Mouse (Mus musculus) embryo, embryonic 10 days (tissue): ENCODE results near the gene Nhlh2.

Source experiments
- DNase-seq: peaks from one replicate; pipeline ENCODE4 v3.0.0-alpha.2; 2015; ENCODE audit warnings: low spot score

Nhlh2 gene

DNA sequence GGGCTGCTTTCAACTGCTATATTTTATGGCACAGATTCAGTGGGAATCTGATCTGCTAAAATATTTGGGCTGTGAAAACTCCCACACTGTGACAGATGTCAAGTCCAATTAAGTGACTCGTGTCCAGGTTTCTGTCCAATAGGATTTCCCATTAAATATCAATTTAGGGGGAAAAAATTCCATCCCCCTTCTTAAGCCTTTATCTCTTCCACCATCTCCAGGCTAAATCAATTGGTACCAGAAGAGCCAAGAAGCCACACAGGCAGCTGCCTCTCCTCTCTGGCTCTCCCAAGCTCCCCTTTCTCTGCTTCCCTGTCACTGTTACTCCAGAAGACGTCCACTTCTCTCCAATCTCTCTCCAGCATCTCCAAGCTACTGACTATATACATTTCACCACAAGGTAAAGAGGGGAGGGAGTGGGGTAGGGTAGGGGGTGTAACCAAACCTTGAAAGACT lies at the start of gene Nhlh2:
TSS of gene Nhlh2 (plus strand) at position 151 of the 456 bp plus-strand sequence.
- no peak for DNase-seq

DNA sequence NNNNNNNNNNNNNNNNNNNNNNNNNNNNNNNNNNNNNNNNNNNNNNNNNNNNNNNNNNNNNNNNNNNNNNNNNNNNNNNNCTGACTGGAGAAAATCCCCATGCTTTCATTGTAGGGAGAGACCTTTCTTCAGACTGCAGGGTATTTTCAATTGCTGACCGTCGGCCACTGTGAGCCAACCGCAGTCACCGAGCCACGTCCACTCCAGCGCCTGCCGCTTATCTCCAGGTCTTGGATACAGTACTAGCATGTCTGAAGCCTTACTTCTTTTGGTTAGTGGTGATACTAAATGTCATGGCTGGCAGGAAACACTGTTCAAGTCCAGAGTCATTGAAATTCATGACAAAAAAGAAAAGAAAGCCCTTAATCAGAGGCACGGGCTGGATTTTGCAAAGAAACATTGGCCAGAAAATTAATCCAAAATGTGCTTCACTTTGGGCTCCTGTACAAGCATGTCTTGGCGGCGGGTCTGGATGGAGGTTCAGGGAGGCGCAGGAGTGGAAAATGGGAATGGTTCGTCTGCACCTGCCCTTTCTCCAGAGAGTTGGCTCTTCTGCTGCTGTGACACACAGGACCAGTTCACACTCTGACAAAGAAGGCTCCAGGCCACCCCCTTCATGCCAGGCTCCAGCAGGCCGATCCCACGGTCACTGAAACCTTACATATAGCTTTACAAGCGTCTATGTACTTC lies 48.6 kb upstream of the Nhlh2 start:
- DNase-seq = no peak

DNA sequence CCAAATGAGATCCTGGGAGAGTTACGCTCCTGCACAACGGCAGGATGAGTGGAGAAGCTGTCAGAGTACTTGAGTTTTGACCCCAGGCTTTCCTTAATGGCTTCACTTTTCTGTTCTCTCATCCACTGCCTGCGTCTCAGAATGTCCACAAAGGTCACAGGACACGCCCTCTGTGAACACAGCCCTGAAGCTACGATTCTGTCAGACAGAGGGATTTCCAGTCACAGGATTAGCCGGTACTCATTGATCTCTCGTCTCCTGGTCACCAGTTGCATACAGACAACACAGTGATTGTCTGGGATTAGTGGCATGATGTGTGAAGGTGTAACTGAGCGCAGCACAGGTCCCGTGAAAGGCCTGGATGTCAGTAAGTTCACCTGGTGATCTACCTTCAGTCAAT lies 46.4 kb upstream of the Nhlh2 start:
- DNase-seq = peak; percentile 83

DNA sequence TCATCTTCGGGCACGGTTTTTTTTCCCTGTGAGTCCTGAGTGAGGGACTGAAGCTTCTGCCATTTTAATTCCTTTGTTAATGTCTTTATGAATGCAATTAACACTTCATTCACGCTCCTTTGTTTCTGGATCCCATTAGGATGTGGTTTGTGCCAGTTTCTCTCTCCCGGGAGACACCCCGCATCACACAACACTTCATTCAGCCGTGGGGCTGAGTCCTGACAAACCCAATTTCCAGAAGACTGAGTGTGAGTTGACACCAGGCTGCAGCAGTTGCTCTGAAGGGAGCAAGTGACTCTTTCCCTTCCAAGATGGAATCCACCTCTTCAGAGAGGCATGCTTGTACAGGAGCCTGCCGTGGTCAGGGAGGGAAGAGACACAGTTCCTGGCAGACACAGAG lies 45.5 kb upstream of the Nhlh2 start:
- no peak for DNase-seq

DNA sequence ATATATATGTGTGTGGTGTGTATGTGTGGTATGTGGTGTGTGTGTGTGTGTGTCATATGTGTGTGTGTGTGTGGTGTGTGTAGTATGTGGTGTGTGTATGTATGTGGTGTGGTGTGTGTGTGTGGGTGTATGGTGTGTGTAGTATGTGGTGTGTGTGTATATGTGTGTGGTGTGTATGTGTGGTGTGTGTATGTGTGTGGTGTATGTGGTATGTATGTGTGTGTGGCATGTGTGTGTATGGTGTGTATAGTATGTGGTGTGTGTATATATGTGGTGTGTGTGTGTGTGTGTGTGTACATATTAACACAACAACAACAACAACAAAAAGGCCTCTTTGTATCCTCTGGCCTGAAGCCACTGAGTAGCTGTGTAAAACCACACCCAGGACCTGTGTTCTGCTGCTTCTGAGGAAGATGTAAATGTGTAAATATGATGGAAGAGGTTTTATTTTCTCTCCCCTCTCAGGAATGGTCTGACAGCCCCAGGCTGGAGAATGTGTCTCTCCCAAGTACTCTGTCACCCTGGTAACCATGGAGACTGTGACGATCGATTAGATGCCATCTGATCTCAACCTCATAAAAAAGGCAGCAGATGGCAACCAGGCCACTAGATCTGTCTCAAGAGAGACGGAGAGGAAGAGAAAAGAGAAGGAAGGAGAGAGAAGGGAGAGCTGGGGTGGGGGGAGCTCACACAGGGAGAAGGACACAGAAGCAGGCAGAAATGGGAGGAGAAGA lies 42.9 kb upstream of the Nhlh2 start:
- DNase-seq = peak; percentile 78

DNA sequence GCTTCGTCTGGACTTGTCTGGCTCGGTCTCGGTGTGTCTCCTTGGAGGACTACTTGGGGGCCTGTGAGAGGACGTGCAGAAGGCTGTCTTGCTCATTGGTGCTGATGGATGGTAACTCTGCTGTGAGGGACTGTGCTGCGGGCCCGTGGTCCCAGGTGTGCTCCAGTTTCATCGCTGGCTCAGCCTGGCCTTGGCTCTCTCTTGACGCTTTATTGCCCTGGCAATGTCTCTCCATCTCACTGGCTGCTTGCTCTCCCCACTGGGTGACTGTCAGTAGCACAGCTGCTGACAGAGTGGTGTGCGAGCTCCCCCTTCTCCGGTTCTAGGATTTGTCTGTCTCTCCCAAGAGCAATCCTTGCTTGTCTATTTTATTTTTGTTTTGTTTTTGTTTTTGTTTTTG lies 34.5 kb upstream of the Nhlh2 start:
- DNase-seq = no peak

DNA sequence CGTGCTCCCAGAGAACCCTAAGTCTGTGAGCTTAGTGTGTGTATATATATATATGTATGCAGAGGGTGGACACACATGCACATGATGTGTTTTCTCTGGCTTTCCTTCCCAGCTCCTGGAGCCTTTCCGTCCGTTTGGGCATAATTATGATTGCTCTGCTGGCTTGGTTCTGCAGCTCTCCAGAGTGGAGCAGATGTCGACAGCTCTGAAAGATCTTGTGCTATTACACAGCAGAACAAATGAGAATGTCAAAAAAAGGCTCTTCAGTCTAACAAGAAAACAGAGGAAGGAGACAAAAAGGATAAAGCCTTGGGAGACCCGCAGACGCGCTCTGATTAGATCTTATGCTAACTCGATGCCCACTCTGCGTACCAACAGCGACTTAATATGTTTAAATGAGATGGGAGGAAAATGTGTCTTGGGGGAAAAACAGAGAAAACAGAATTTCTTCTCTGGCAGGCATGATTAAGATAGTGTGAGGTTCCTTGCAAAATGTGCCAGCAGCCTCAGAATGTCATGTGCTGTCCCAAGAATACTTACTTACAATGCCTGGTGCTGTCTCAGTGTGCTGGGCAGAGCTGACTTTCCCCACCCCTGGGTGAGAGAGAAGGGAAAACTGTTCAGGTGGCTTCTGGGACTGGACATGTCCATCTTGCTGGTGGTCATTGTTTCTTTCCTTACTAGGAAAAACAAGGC lies 31.4 kb upstream of the Nhlh2 start:
- DNase-seq = no peak

DNA sequence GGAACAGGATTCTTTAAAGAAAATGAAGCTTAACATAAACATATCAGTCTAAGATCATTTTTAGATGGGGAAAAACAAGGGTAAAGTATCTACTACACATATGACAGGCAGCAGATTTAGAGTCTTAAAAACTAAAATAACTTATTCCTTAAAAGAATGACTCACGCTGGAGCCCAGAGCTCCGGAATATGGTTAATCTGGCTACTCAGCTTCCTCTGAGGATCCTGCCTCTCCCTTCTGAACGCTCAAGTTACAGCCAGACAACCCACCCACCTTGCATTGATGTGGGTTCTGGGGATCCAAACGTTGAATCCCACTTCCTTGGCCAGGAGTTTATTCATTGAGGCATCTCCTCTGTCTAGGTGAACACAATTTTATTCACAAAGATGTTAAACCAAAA lies 26.0 kb upstream of the Nhlh2 start:
- DNase-seq = no peak

DNA sequence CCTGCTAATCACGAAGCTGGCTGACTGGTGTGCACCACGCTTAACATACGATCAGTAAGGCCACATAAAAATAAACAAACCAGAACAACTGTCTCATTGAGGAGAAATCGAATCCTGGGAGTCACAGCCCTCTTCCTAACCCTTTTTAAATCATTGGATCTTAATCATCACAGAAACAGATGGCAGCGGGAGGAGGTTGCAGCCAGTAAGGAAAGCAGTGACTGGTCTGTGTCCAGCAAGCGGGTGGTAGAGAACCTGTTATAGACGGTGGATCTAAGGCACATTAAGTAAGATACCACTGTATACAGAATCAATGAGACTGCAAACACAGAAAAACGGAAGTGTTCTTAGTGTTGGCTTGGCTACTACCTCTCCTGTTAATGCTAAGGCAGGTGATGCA lies 24.2 kb upstream of the Nhlh2 start:
- no peak for DNase-seq

DNA sequence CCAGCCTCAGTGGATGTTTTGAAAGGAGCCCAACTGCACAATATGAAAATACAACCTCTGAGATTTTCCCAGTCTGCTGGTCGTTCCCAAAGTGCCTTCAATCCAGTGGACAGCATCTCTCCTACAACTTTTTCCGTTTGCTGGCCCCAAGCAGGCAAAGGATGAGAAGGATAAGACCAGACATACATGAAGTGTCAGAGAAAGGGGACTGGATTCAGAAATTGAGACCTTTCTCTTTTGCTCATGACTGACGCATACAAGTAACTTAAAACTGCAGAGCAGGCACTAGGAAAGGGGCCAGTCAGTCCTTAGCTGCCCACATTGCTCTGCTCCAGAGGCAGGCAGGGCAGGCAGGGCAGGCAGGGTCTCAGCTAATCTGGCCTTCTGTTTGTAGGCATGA lies 19.7 kb upstream of the Nhlh2 start:
- no peak for DNase-seq

DNA sequence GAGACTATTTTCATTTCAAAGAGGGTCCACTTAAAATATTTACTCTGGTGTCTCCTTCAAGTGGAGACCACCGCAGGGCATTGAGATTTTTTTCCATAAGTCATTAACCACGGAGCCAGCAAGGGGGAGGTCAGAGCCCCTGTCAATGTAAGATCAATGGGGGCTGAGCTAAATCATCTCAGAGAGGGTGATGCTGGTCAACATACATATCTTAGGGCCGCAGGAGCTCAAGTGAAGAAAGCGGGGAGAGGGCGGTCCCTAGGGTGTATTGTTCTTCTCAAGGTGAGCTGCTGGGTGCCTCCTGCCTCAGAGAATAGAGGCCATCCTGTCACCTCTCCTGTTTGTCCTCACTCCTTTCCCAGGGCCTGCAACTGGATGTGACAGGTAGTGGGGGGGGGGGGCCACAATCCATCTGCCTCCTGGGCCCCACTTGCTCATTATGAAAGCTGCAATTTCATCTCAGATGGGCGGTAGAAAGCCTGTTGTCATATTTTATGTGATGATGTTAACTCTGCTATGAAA lies 18.8 kb upstream of the Nhlh2 start:
- no peak for DNase-seq

DNA sequence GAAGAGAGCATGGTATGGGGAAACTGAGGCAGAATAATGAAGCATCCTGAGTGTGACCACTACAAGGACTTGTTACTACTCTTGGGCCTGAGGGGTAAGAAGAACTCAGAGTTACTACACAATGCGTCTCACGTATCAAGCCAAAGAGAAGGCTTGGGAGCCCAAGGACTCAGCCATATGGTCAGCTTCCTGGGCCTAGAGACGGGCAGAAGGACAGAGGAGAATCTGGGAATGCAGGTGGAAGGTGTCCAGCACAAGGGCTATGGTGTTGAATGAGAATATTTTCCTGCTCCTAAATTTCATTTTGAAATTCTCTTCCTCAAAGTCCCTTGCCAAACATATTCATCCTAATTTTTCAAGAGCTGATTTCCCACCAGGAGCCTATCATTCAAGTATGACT lies 12.0 kb upstream of the Nhlh2 start:
- DNase-seq = no peak

DNA sequence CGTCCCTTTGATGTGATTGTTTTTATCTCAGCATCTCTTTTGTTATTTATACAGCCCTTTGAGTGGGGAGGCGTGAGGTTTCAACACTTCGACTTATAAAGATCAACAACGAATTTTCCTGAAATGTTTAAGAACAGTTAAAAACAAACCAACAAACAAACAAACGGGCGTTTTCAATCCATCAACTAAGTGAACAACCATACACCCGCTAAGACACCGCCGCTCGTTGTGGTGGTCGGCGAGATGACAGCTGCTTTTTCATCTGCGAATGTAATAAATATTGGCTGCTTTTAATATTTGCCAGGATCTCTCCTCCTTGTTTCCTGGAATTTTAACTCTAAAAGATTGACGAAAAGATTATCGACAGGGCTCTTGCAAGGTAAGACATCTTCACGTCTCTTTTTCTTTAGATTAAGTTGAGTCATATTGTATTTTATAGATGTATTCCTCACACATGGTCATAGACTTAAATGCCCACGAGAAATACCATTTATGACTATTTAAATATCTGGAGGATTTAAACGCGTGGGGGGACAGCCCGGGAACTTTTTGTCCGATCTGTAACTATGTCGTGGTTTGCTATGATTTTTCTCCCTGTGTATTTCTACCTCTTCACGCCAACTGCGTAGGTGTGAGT lies 923 bp downstream of the Nhlh2 start:
- DNase-seq = no peak

DNA sequence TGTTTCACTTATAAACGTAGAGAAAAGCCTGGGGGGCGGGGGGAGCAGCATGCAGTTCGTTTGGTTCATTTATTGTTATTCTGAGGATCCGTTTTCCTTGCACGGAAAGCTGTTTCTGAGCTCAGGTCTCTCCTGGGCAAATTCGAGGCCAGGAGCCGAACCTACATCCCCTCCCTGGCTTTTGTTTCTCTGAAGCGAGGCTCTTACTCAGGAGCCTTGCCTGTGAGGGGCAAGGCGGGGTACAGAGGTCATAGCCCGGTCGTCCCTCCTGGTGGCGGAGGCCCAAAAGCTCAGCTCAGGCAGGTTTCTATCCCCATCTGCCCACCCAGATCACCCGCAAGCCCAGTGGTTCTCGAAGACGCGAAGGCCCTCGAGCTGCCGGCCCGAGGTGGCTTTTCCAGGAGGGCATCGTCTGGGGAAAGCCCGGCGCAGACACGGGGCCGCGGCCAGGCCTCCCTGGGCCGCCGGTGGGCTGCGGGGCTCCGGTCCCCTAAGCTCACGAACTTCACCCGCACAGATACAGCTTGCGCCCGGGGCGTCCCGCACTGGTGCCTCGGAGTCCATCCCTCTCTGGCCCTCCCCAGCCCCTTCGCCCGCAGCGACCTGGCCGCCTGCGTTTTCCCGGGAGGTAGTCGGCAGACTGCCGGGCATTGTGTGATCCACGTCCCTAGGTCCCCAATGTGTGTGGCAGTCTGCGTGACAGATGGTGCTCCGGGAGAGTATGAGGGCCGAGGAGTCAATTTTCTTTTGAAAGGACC lies 1.6 kb downstream of the Nhlh2 start:
- peak; percentile 53 for DNase-seq

DNA sequence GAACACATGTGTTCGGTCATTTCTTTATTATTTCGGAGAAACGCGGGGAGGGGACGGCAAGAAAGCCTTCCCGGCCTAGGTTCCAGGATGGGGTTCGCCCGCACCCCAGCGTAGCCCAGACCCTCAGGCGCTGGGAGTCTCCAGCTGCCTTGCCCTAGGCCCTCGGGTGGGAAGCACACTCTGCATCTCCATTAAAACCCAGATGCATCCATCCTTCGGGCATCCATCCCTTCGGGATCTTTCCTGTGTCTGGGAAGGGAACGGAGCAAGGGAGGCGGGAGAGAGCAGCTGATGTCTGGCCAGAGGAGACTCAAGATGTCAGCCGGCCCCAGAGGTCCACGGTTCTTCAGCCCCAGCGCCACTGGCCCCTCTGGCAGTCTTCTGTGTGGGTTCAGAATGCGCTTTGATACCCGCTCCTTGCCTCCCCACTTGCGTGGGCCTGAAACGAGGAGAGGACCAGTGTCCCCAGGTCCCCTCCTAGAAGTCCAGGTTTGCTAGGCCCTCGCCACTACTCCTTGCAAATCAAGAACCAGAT lies 2.3 kb downstream of the Nhlh2 start:
- DNase-seq = peak; percentile 52

DNA sequence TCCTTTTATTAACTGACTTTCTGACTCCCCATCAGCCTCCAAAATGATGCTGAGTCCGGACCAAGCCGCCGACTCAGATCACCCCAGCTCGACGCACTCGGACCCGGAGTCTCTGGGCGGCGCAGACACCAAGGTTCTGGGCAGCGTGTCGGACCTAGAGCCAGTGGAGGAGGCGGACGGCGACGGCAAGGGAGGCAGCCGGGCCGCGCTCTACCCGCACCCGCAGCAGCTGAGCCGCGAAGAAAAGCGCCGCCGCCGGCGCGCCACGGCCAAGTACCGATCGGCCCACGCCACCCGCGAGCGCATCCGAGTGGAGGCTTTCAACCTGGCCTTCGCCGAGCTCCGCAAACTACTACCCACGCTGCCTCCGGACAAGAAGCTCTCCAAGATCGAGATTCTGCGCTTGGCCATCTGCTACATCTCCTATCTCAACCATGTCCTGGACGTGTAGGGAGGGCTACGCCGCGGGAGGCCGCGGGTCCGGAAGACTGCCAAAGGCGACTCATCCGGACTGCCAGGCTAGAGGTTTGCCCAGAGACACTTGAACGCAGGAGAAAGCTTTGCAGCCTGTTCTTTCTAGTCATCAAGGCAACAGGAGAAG lies 2.8 kb downstream of the Nhlh2 start:
- peak; percentile 62 for DNase-seq

DNA sequence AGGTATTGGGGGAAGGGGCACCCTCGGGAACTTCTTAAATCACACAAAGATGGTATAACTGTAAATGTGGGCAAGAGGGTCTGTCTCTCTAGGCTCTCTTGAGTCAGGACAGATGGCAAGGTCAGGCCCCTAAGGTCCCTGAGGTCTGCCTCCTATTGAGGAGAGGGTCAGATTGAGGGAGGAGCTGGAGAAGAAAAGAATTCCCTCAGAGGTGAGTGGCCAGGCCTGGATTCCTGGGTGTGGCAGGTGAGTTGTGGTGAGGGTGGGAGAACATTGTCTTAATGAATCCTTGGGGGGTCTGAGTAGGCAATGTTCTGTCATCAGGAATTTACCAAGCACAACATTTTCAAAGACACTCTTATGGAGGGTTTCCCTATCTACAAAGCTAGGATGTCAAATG lies 10.7 kb downstream of the Nhlh2 start:
- no peak for DNase-seq

DNA sequence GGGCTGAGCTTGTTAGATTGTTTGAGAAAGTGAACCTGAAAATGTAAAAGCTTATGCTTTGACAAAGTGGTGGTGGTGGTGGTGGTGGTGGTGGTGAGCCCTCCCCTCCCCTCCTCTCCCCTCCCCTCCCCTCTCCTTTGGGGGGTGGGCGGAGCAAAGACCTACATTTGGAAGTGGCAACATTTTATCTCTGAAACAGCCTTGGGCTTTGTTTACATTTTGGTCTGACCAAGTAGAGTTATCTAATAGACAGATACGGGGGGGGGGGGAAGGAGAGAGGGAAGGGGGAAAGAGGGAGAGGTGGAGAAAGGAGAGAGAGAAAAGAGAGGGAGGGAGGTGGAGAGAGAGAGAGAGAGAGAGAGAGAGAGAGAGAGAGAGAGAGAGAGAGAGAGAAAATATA lies 12.8 kb downstream of the Nhlh2 start:
- DNase-seq = no peak

DNA sequence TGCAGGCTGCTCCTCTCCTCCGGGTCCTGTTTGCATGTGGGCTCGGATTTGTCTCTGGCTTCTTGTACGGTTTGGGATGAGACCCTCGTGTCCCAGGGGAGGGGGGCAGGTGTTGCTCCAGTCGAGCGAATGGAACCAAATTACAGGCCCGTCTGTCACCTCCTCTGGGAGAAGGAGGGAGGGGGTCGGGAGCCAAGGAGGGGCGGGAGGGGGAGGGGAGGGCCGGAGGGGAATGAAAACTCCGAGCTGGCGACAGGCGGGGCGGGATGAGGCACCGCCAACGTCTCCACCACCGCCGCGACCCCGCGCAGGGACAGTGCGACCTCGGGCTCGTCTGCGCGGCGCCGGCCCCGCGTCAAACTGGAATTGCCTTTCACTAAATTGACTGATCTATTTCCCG lies 13.5 kb downstream of the Nhlh2 start:
- peak; percentile 70 for DNase-seq

DNA sequence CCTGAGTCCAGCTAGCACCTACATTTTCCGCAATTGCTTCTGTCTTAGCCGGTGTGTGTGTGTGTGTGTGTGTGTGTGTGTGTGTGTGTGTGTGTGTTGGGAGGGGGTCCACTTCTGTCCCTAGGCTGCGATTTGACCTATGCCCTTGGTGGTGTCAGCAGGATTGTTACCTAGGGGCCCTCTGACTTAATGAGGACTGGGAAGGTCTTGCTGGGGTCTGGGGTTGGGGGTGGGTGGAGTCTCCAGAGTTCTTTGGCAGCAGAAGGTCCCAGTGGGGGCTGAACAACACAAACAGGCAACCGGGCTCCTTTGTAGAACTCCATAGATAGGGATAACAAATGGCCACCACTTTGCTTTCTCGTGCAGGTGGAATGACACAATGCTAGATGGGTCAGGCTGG lies 14.0 kb downstream of the Nhlh2 start:
- peak; percentile 33 for DNase-seq

DNA sequence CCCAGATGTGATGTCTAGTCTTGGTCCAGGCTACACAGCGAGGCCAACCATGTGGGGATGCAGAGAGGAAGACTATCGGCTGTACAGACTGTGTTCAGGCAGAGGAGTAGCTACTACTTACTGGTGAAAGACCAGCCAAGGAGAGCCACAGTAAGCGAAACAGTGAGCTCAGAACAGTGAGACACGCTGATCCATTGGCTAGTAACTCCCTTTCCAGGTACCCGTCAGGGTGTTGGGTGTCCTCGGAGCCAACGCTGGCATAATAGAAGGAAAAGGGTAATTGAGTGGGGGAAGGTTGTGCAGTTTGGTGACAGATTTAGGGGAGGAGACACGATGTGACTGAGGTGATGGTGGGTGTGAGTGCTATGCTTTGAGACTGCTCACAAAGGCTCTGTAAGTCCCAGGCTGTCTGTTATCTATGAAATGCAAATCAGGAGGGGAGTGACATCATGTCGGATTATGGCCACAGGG lies 15.1 kb downstream of the Nhlh2 start:
- peak; percentile 26 for DNase-seq
